ENCODE assay signal across 8 mouse cellular contexts in the genomic region with DNA sequence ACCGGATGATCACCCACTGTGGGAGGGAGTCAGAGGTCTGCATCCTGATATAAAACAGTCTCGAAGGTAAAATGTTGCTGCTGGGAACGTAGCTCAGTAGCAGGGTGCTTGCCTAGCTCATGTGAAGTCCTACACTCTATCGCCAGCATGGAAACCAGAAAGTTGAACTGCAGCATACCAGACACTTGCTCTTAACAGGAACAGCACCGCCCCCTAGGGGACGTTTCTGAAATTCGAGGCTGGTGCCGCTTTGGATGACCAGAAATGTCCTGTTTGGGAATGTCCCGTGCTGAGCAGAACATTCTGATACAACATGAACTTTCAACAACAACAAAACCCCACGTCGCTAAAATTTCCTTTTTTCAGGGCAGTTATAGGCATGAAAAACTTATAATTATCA. TPM values are rescaled to one million over a fixed set of nuclear protein-coding genes. Genes with fewer than 3 reads are reported as not detected.
A peak's percentile ranks its signal among the peaks of the same experiment; 100 is the strongest.
DNase-seq lines count a peak whose midpoint lies in the region; ATAC-seq and TF ChIP-seq lines count a peak whose summit lies in the region.
"Had no signal": no experiment of that assay in that cellular context is flagged by ENCODE, and none has a peak within 500 bp of the region (broad histone marks: within the 10 kb centered on the region; RNA-seq: fewer than 3 reads in every experiment).

No protein-coding gene starts in this region.

- peak overlapping the region; percentile 38; the same call in 1 of the 2 replicates for H3K27ac ChIP-seq in MEL (ENCODE audit: control insufficient read depth, low read depth, low read length)
- H3K27ac ChIP-seq: neural tube, embryonic 13.5 days had no signal

- peak; percentile 95 for TF ChIP-seq RAD21 in MEL (IDR thresholded peaks at IDR 0.05; ENCODE audit: low read depth, low read length)

- DNase-seq in MEL (ENCODE audit: low read depth, low spot score): peak; percentile 95
- peak; percentile 95 to 96 for DNase-seq in adrenal gland, postnatal 36 days
- peak; percentile 77 for DNase-seq in heart, postnatal 25 days (ENCODE audit: low spot score)
- DNase-seq in left cerebral cortex, postnatal 14 days (ENCODE audit: low spot score in 2 of 2): peak; percentile 93 to 95
- peak; percentile 92 for DNase-seq in mesoderm, embryonic 11.5 days (ENCODE audit: low read depth, low spot score)
- DNase-seq in spleen, postnatal 4 days (ENCODE audit: low spot score in 2 of 2): peak; percentile 90 to 97

- H3K79me2 ChIP-seq in MEL (ENCODE audit: control insufficient read depth, insufficient read depth, low read length, poor library complexity): peaks cover 11% of the 10 kb centered on the region

- H3K4me3 ChIP-seq in MEL (ENCODE audit: control insufficient read depth in 1 of 2, insufficient read depth in 1 of 2, low read depth in 2 of 2, low read length in 2 of 2): peak overlapping the region; percentile 32 to 36; a peak in 3 of 4 replicates
- H3K4me3 ChIP-seq: neural tube, embryonic 13.5 days had no signal

- peak; percentile 92 to 99 (median 93) for TF ChIP-seq CTCF in MEL (IDR thresholded peaks at IDR 0.05 in 2 of 3, conservative IDR thresholded peaks at IDR 0.05 in 1 of 3; ENCODE audit: control insufficient read depth in 1 of 3, insufficient read depth in 1 of 3, low read depth in 2 of 3, low read length in 3 of 3, poor library complexity in 1 of 3, severe bottlenecking in 1 of 3)

- peaks cover 11 to 17% of the 10 kb centered on the region in 2 experiments for H3K4me1 ChIP-seq in MEL (ENCODE audit: control insufficient read depth in 1 of 2, insufficient read depth in 2 of 2, low read length in 2 of 2)

- TF ChIP-seq POLR2A in MEL (IDR thresholded peaks at IDR 0.05; ENCODE audit: control insufficient read depth in 1 of 2, insufficient read depth in 1 of 2, low read depth in 1 of 2, low read length in 2 of 2, poor library complexity in 1 of 2): peak in 1 of 2 experiments; percentile 47; a peak in 1 of 4 replicates

- TF ChIP-seq EP300 in MEL (IDR thresholded peaks at IDR 0.05; ENCODE audit: low read depth in 1 of 2, low read length in 2 of 2): peak in 1 of 2 experiments; percentile 23; a peak in 1 of 4 replicates

- intact Hi-C loops in heart, postnatal 25 days (cut with DNase I): loop anchor here (1.0 kb wide), 1 partner anchor 102 kb away; no protein-coding TSS in a partner anchor
- intact Hi-C loops in left cerebral cortex, postnatal 14 days (cut with DNase I): loop anchor here (2.0 kb wide), 1 partner anchor 103 kb away; no protein-coding TSS in a partner anchor

- peaks cover 0 to 9% of the 10 kb centered on the region in 2 experiments; a peak in 2 of 4 replicates for H3K36me3 ChIP-seq in MEL (ENCODE audit: control insufficient read depth in 1 of 2, insufficient read depth in 2 of 2, low read length in 2 of 2)
- H3K36me3 ChIP-seq: neural tube, embryonic 13.5 days had no signal

- peaks cover 0 to 15% of the 10 kb centered on the region in 2 experiments; a peak in 2 of 4 replicates for H3K27me3 ChIP-seq in MEL (ENCODE audit: control insufficient read depth in 1 of 2, insufficient read depth in 2 of 2, low read length in 2 of 2)
- H3K27me3 ChIP-seq: neural tube, embryonic 13.5 days had no signal

- peak overlapping the region; percentile 52 for H3K9ac ChIP-seq in MEL (ENCODE audit: control insufficient read depth, low read depth, low read length, poor library complexity, severe bottlenecking)
- H3K9ac ChIP-seq: neural tube, embryonic 13.5 days had no signal

- H3K9me3 ChIP-seq in MEL (replicated peaks; ENCODE audit: insufficient read depth, low read length): no peaks in the 10 kb centered on the region
- H3K9me3 ChIP-seq: neural tube, embryonic 13.5 days had no signal

- peak; percentile 53 for ATAC-seq in erythroblast, adult 5-6 weeks (replicated peaks; ENCODE audit: low FRiP score, poor library complexity, severe bottlenecking)

TF ChIP-seq in MEL, 35 proteins besides CTCF, POLR2A, EP300 and RAD21 (continues in another document):
- TF ChIP-seq MXI1 (IDR thresholded peaks at IDR 0.05; ENCODE audit: low read depth, low read length) (peak; percentile 72; the same call in 1 of the 2 replicates), ZNF384 (IDR thresholded peaks at IDR 0.05; ENCODE audit: low read depth, low read length) (peak; percentile 74), ETS1 (IDR thresholded peaks at IDR 0.05; ENCODE audit: low read depth, low read length) (no peak; the same call in 1 of the 2 replicates), ZKSCAN1 (IDR thresholded peaks at IDR 0.05; ENCODE audit: low read depth, low read length) (no peak), KAT2A (conservative IDR thresholded peaks at IDR 0.05; ENCODE audit: low read depth, low read length) (no peak), ELF1 (IDR thresholded peaks at IDR 0.05; ENCODE audit: low read depth, low read length) (peak; percentile 38; the same call in 1 of the 2 replicates), SMC3 (IDR thresholded peaks at IDR 0.05; ENCODE audit: low read depth, low read length) (peak; percentile 93), BHLHE40 (IDR thresholded peaks at IDR 0.05; ENCODE audit: borderline replicate concordance, low read depth, low read length) (peak; percentile 62; the same call in 1 of the 2 replicates), ZC3H11A (IDR thresholded peaks at IDR 0.05; ENCODE audit: low read depth, low read length) (peak; percentile 92), GATA1 (IDR thresholded peaks at IDR 0.05; ENCODE audit: low read depth, low read length) (peak; percentile 22; the same call in 1 of the 2 replicates), MAFK (IDR thresholded peaks at IDR 0.05; ENCODE audit: borderline replicate concordance, low read depth, low read length) (no peak), MAZ (IDR thresholded peaks at IDR 0.05; ENCODE audit: low read depth, low read length) (peak; percentile 87), HCFC1 (IDR thresholded peaks at IDR 0.05; ENCODE audit: low read depth, low read length) (peak; percentile 66), NRF1 (IDR thresholded peaks at IDR 0.05; ENCODE audit: insufficient read depth, low read depth, low read length, poor library complexity, severe bottlenecking) (no peak), NELFE (IDR thresholded peaks at IDR 0.05; ENCODE audit: low read depth, low read length) (peak; percentile 46; the same call in 1 of the 2 replicates), SIN3A (IDR thresholded peaks at IDR 0.05; ENCODE audit: low read length) (peak; percentile 76), POLR2AphosphoS2 (IDR thresholded peaks at IDR 0.05; ENCODE audit: low read length) (no peak), MAX (IDR thresholded peaks at IDR 0.05; ENCODE audit: low read length) (peak; percentile 79), MYB (IDR thresholded peaks at IDR 0.05; ENCODE audit: low read depth, low read length) (no peak), TCF12 (IDR thresholded peaks at IDR 0.05; ENCODE audit: low read depth, low read length) (0 out of 2 replicates have a peak, but pooled peaks have one; percentile 7)

RNA-seq across cellular contexts. Expression of a gene that starts 4.0 kb away (rescaled TPM):
- total RNA-seq in MEL (2012; rRNA removed): 174 and 183 TPM in 2 replicates
- 100 to 1,000 TPM in 1 of 2 experiments, not detected in 1; 325 TPM for polyA plus RNA-seq in MEL (2012; ENCODE audit: insufficient read depth in 1 of 2, insufficient read length in 2 of 2, low read depth in 1 of 2, low replicate concordance in 2 of 2, missing spikeins in 1 of 2)
- total RNA-seq in adrenal gland, postnatal 36 days (2021): 100 to 1,000 TPM; 453 to 470 TPM
- total RNA-seq in erythroblast, adult 5-6 weeks (2015; ENCODE audit: low replicate concordance): 461 and 462 TPM in 2 replicates
- 236 and 290 TPM in 2 replicates for total RNA-seq in erythroblast, adult 5-6 weeks (2017; ENCODE audit: low replicate concordance)
- 100 to 1,000 TPM; 163 to 175 TPM for total RNA-seq in heart, postnatal 25 days (2021)
- total RNA-seq in left cerebral cortex, postnatal 14 days (2021): 10 to 100 TPM; 71.0 to 71.3 TPM

RNA-seq across cellular contexts. Expression of a gene that starts 18.4 kb away (rescaled TPM):
- total RNA-seq in MEL (2012; rRNA removed): 14.5 and 14.7 TPM in 2 replicates
- 10 to 100 TPM in 1 of 2 experiments, not detected in 1; 42.1 TPM for polyA plus RNA-seq in MEL (2012; ENCODE audit: insufficient read depth in 1 of 2, insufficient read length in 2 of 2, low read depth in 1 of 2, low replicate concordance in 2 of 2, missing spikeins in 1 of 2)
- total RNA-seq in adrenal gland, postnatal 36 days (2021): 100 to 1,000 TPM; 181 to 214 TPM
- total RNA-seq in erythroblast, adult 5-6 weeks (2015; ENCODE audit: low replicate concordance): 85.7 and 90.1 TPM in 2 replicates
- total RNA-seq in erythroblast, adult 5-6 weeks (2017; ENCODE audit: low replicate concordance): 26.3 and 56.1 TPM in 2 replicates
- total RNA-seq in heart, postnatal 25 days (2021): 100 to 1,000 TPM; 101 to 104 TPM
- total RNA-seq in left cerebral cortex, postnatal 14 days (2021): 10 to 100 TPM; 74.3 to 78.5 TPM

RNA-seq across cellular contexts. Expression of a gene that starts 18.5 kb away (rescaled TPM):
- 0.39 and 0.42 TPM in 2 replicates for total RNA-seq in MEL (2012; rRNA removed)
- 1 to 10 TPM in 1 of 2 experiments, not detected in 1; 2.1 TPM for polyA plus RNA-seq in MEL (2012; ENCODE audit: insufficient read depth in 1 of 2, insufficient read length in 2 of 2, low read depth in 1 of 2, low replicate concordance in 2 of 2, missing spikeins in 1 of 2)
- 10 to 100 TPM; 29.1 to 29.6 TPM for total RNA-seq in adrenal gland, postnatal 36 days (2021)
- total RNA-seq in erythroblast, adult 5-6 weeks (2015; ENCODE audit: low replicate concordance): 3.1 TPM in 1 of 2 replicates, not detected in the other
- total RNA-seq in erythroblast, adult 5-6 weeks (2017; ENCODE audit: low replicate concordance): 2.7 and 7.5 TPM in 2 replicates
- not detected for total RNA-seq in heart, postnatal 25 days (2021)
- 100 to 1,000 TPM; 399 to 416 TPM for total RNA-seq in left cerebral cortex, postnatal 14 days (2021)

RNA-seq across cellular contexts. Expression of a gene that starts 35.8 kb away (rescaled TPM):
- 1.8 and 2.0 TPM in 2 replicates for total RNA-seq in MEL (2012; rRNA removed)
- 1 to 10 TPM in 1 of 2 experiments, not detected in 1; 8.8 TPM for polyA plus RNA-seq in MEL (2012; ENCODE audit: insufficient read depth in 1 of 2, insufficient read length in 2 of 2, low read depth in 1 of 2, low replicate concordance in 2 of 2, missing spikeins in 1 of 2)
- 1 to 10 TPM; 5.8 to 6.1 TPM for total RNA-seq in adrenal gland, postnatal 36 days (2021)
- not detected in 2 replicates for total RNA-seq in erythroblast, adult 5-6 weeks (2015; ENCODE audit: low replicate concordance)
- total RNA-seq in erythroblast, adult 5-6 weeks (2017; ENCODE audit: low replicate concordance): not detected in 2 replicates
- 1 to 10 TPM; 5.8 to 6.5 TPM for total RNA-seq in heart, postnatal 25 days (2021)
- 100 to 1,000 TPM in 1 of 2 experiments, 10 to 100 TPM in 1; 97.3 to 111 TPM for total RNA-seq in left cerebral cortex, postnatal 14 days (2021)

RNA-seq across cellular contexts. Expression of a gene that starts 45.7 kb away (rescaled TPM):
- total RNA-seq in MEL (2012; rRNA removed): 0.23 and 0.36 TPM in 2 replicates
- under 1 TPM in 1 of 2 experiments, not detected in 1; 0.35 TPM for polyA plus RNA-seq in MEL (2012; ENCODE audit: insufficient read depth in 1 of 2, insufficient read length in 2 of 2, low read depth in 1 of 2, low replicate concordance in 2 of 2, missing spikeins in 1 of 2)
- 1 to 10 TPM in 1 of 2 experiments, under 1 TPM in 1; 0.56 to 1.8 TPM for total RNA-seq in adrenal gland, postnatal 36 days (2021)
- total RNA-seq in erythroblast, adult 5-6 weeks (2015; ENCODE audit: low replicate concordance): 4,977 and 5,433 TPM in 2 replicates
- total RNA-seq in erythroblast, adult 5-6 weeks (2017; ENCODE audit: low replicate concordance): 6,454 and 7,565 TPM in 2 replicates
- total RNA-seq in heart, postnatal 25 days (2021): 1 to 10 TPM; 5.3 to 9.5 TPM
- 1 to 10 TPM; 1.2 to 1.3 TPM for total RNA-seq in left cerebral cortex, postnatal 14 days (2021)

Comparison
In these comparisons a context has a peak if more than half of its experiments do, and no peak if none do; other contexts are left out.
1. Peak in every context shown above with its lines: DNase-seq, ATAC-seq, H3K4me3 ChIP-seq and H3K27ac ChIP-seq.
2. RNA of a gene that starts 18.5 kb away (total RNA-seq): 399 to 416 TPM in left cerebral cortex, postnatal 14 days; 29.1 to 29.6 TPM in adrenal gland, postnatal 36 days, 2.7 to 7.5 TPM in erythroblast, adult 5-6 weeks, 0.39 to 0.42 TPM in MEL and not detected in heart, postnatal 25 days; every median in the first group is over 10 times any median in the second.